Mouse (Mus musculus): ENCODE measurements around the gene Abcc1.
A peak's percentile ranks its signal among the peaks of the same experiment; 100 is the strongest.

Abcc1 gene

DNA sequence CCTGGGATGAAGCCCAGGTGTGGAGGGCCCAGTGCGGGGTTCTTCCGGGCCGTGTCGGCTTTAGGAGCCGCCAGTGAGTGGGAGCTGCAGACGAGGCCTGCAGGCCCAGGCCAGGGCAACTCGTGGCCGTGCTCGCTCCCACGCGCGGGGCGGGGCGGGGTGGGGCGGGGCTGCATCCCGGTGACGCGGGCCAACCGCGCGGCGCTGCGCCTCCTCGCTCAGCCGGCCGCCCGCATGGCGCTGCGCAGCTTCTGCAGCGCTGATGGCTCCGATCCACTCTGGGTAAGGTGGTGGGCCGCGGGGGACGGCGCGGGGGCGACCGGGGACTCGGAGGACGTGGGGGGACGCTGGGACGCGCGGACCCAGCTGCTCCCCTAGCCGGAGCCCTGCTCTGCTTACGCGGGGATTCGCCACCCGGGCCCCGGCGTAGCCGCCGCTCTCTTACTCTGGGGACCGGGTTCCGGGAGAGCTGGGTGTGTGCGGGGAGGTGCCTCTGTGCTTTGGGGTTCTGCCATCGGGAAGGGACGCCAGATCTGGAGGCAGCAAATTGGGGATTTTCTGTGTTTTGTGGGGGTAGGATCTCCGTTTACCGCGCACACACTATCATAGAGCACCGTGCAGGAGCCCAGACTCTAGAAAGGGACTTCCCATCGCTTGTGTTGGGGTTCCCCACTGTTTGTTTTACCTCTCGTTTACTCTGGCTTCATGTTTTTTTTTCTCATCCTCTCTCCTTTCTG, at the start of gene Abcc1:
Gene Abcc1, plus strand, starts transcription at position 197 of the 737 bp plus-strand sequence.
- DNase-seq (ENCODE audit: low spot score): peak; percentile 65

DNA sequence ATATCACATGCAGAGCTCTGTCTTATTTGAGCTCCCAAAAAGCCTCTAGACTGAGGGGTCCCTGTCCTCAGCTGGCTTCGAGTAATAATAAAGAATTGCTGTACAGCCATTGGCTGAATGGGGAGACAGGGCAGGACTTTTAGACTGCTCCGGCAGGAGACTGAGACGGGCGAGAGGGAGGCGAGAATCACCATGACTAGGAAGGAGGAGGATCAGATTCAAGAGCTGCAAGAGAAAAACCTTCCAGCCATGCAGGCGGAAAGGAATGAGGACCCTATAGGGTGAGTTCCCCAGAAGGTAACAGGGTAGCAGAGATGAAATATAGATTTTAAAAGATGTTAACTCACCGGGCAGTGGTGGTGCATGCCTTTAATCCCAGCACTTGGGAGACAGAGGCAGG, 48.4 kb upstream of the Abcc1 start:
- no peak for DNase-seq (ENCODE audit: low spot score)

DNA sequence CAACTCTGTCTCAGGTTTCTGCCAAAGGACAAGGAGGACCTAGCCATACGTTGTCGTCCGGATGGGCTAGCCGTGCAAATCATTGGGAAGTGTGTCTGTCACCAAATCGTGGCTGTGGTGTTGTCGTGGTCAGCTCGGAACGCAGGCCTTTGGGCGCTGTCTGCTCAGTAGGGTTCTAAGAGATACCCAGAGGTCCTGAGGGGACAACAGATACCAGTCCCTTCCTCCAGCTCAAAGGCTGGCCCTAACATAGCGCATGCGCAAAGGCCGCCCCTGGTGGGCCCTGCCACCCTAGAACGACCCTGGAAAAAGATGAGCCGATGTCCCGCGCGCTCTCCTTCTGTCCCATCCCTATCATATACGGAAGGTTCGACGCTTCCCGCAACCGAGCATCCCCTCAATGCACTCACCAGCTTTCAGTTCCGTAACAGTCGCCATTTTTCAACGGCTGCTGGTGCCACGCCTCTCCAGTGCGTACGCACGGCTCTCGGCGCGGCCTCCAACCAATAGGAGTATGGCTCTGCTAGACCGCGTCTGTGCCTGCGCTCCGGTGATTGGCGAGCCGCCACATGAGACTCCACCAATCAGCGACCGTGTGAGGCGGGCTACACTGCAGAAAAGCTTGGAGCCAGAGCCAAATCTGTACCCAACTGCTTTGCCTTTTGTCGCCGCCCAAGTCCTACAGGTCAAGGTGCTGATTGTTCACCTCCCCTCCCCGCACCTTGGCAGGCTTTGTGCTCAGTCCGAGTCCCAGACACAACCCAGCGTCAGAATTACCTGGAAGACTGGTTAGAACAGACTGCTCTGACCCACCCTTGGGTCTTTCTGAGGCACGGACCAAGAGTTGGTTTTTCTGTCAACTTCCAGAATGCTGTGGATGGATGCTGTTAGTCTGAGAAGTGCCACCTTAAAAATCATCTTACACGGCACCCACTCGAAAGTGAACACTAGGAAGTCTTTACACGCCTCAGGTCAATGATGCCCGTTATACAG, 44.2 kb upstream of the Abcc1 start, which contains the start of gene Fopnl:
Gene Fopnl, minus strand, starts transcription at position 522 of the 993 bp plus-strand sequence.
- peak; percentile 96 for DNase-seq (ENCODE audit: low spot score)

- no peak for DNase-seq (ENCODE audit: low spot score)
Measured at GRCm38 (mm10) chr16:14319681-14320080, 41.7 kb upstream of the Abcc1 start.

GRCm38 (mm10) chr16:14320494-14320893, 40.9 kb upstream of the Abcc1 start:
- no peak for DNase-seq (ENCODE audit: low spot score)

- no peak for DNase-seq (ENCODE audit: low spot score)
Measured at GRCm38 (mm10) chr16:14328156-14328555, 33.2 kb upstream of the Abcc1 start.

DNA sequence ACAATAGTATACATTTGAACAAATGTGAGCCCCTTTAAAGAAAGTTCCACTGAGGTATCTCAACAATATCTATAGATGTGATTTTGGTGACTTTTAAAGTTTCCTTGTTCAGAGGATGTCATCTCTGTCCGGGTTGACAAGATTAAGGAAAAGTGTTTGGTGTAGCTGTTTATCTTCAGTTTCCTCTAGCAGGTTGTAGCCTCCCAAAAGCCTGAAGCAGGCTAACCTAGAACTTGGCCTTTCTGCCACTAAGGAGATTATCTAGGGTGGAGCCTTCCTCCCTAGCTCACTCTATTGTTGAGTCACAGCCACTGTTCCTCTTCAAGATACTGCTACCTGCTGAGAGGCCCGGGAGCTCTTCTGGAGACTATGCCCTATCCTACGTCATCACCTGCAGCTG, 16.4 kb upstream of the Abcc1 start:
- no peak for DNase-seq (ENCODE audit: low spot score)

DNA sequence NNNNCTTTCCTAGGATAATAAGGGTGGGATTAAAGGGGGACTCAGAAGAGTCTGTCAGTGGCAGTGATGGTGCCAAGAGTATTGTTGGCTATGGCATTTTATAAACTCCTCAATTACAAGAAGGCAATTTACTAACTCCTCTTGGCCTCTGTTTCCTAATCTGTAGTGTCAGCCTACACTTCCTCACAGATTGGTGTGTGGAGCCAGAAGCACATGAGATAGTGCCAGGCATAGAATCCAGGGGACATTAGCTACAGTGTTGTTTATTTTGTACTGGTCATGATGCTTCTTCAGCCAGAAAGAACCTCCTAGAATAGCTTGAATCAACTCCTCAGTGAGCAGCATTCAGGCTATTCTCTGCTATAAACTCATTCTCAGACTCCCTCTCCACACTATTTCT, 9.8 kb upstream of the Abcc1 start:
- no peak for DNase-seq (ENCODE audit: low spot score)

- no peak for DNase-seq (ENCODE audit: low spot score)
Measured at GRCm38 (mm10) chr16:14352234-14352633, 9.1 kb upstream of the Abcc1 start.

- no peak for DNase-seq (ENCODE audit: low spot score)
Measured at GRCm38 (mm10) chr16:14352663-14353062, 8.7 kb upstream of the Abcc1 start.

DNA sequence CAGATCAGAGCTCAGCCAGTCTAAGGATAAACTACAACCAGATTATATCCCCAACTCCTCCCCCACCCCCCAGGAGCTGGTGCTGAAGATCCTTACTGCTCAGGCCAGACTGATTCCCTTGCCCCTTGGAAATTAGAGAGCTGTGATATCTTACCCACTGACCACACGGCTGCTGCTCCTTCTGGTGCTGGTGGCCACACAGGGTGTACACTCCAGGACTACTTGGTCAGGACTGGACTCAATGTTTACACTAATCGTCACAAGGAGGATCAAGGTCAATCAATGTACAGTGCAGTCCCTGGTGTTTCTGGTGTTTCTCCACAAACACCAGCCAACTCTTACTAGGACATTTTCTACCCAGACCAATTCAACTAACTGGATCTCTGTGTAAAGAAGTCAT, 3.5 kb upstream of the Abcc1 start:
- no peak for DNase-seq (ENCODE audit: low spot score)

DNA sequence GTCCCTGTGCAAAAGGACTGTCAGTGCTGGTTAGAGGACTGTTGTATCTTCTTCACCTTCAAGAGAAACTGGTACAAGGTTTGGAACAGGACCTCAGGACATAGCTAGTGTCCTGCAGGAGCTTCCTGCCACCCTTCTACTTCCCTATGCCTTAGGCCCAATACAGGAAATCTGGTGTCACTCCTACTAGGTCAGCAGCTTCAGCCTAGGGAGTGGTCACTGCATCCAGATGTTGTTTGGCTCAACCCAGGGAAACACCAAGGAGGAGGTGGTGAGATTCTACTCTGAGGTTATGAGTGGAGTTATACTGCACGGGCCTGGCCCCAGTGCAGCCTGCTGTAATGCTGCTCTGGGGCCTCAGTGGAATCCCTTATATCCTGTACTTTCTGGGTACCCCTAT, 2.8 kb upstream of the Abcc1 start:
- no peak for DNase-seq (ENCODE audit: low spot score)

- no peak for DNase-seq (ENCODE audit: low spot score)
Measured at GRCm38 (mm10) chr16:14360931-14361330, 427 bp upstream of the Abcc1 start.

GRCm38 (mm10) chr16:14362099-14362820, 902 bp downstream of the Abcc1 start:
- DNase-seq (ENCODE audit: low spot score): peak; percentile 47

DNA sequence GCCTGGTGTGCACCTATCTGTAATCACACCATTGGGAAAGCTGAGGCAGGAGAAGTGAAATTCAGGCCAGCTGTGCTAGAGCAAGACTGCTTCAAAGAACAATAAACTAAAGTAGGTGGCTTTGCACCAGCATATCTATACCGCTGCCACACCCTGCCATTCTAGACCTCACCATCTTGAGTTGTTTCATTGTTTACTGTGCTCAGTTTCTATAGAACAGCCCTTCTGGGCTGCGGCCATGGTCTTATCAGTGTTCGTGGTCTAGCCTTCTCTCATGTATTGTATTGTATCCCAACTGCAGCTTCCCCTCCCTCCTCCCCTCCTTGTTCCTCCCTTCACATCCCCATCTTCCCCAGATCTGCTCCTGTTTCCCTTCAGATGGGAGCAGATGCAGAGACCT, 2.1 kb downstream of the Abcc1 start:
- no peak for DNase-seq (ENCODE audit: low spot score)

DNA sequence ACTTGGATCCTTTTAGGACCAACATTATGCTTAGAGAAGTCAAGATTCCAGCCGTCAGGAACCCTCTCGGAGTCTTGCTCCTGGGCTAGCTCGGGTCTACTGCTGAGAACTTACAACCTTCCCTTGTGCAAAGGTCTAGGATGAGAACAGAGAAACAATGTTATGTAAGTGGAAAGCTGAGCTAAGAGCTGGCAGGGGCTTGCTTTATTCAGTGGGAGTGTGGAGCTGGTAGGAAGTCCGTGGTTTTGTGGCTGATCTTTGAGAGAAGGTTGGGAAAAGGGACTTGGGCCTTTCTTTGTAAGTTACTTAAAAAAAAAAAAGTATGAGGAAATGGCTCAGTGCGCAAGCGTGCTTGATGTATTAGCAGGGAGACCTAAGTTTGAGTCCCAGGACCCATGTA, 2.7 kb downstream of the Abcc1 start:
- DNase-seq (ENCODE audit: low spot score): no peak

GRCm38 (mm10) chr16:14365457-14365856, 4.1 kb downstream of the Abcc1 start:
- no peak for DNase-seq (ENCODE audit: low spot score)

DNA sequence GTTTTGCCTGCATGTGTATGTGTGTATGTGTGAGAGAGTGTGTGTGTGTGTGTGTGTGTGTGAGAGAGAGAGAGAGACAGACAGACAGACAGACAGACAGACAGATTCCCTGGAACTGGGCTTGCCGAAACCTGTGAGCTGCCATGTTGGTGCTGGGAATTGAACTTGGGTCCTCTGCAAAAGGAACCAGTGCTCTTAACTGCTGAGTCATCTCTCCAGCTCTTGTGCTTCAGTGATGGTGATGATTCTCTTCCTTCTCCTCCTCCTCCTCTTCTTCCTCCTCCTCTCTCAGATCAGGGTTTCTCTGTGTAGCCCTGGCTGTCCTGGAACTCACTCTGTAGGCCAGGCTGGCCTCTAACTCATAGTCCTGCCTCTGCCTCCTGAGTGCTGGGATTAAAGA, 4.7 kb downstream of the Abcc1 start:
- DNase-seq (ENCODE audit: low spot score): no peak

- DNase-seq (ENCODE audit: low spot score): no peak
Measured at GRCm38 (mm10) chr16:14371367-14371766, 10.0 kb downstream of the Abcc1 start.

- no peak for DNase-seq (ENCODE audit: low spot score)
Measured at GRCm38 (mm10) chr16:14372382-14372781, 11.0 kb downstream of the Abcc1 start.

- DNase-seq (ENCODE audit: low spot score): no peak
Measured at GRCm38 (mm10) chr16:14372817-14373301, 11.5 kb downstream of the Abcc1 start.

GRCm38 (mm10) chr16:14375942-14376341, 14.6 kb downstream of the Abcc1 start:
- no peak for DNase-seq (ENCODE audit: low spot score)
